Mouse (Mus musculus) liver, embryonic 12.5 days (tissue): ENCODE results near the gene Pla2g7. TPM values are rescaled to one million over a fixed set of nuclear protein-coding genes. Genes with fewer than 3 reads are reported as not detected.

Experiments used
- ATAC-seq: fragments of 200-750 bp; cut with Nextera tagmentation; 2 replicates; pipeline ENCODE4 v1.8.0; 2017; ENCODE audit warnings: moderate number of reproducible peaks, mild to moderate bottlenecking, moderate library complexity
- H3K27ac ChIP-seq: fragments of 300-500 bp; sonication (generic); 2 replicates; pipeline ENCODE4 v1.5.1; 2016; ENCODE audit warnings: mild to moderate bottlenecking
- H3K27me3 ChIP-seq: fragments of 300-500 bp; sonication (generic); replicated peaks from 2 replicates; pipeline ENCODE4 v1.6.1; 2016; ENCODE audit warnings: mild to moderate bottlenecking, moderate library complexity
- H3K36me3 ChIP-seq: fragments of 300-500 bp; sonication (generic); 2 replicates; pipeline ENCODE4 v1.6.1; 2016; ENCODE audit warnings: mild to moderate bottlenecking, moderate library complexity
- H3K4me1 ChIP-seq: fragments of 300-500 bp; sonication (generic); 2 replicates; pipeline ENCODE4 v1.6.1; 2016
- H3K4me2 ChIP-seq: fragments of 300-500 bp; sonication (generic); 2 replicates; pipeline ENCODE4 v1.6.1; 2016; ENCODE audit warnings: mild to moderate bottlenecking, moderate library complexity
- H3K4me3 ChIP-seq: fragments of 300-500 bp; sonication (generic); 2 replicates; pipeline ENCODE4 v1.5.1; 2016; ENCODE audit warnings: mild to moderate bottlenecking, moderate library complexity
- H3K9ac ChIP-seq: fragments of 300-500 bp; sonication (generic); 2 replicates; pipeline ENCODE4 v1.6.1; 2016; ENCODE audit warnings: mild to moderate bottlenecking, moderate library complexity
- H3K9me3 ChIP-seq: fragments of 300-500 bp; sonication (generic); replicated peaks from 2 replicates; pipeline ENCODE4 v1.6.1; 2016; ENCODE audit warnings: mild to moderate bottlenecking, moderate library complexity
- WGBS: fragments of 180-500 bp; shearing (Covaris S2); methylation state at CpG from one replicate; pipeline ENCODE4 v1.1.7; 2016; ENCODE audit not compliant: insufficient replicate concordance; 5-methylcytosine and 5-hydroxymethylcytosine counted together
- polyA plus RNA-seq: library from polyadenylated mRNA; unstranded; fragments of >200 nt; fragmentation: Nextera tagmentation; extraction: Ambion mirVana; gene quantifications from 2 replicates; pipeline ENCODE4 v1.2.1, GENCODE M21; 2016

The Pla2g7 gene
- polyA plus RNA-seq, 1 experiment from 2014 or later: 3.6 TPM

GRCm38 (mm10) chr17:43554516-43555403 is 13.1 kb upstream of the Pla2g7 start:
- Histone ChIP-seq H3K27me3 (no peaks in the 10 kb centered on the region), H3K9me3 (no peaks in the 10 kb centered on the region), H3K4me3 (no peak overlapping the region), H3K27ac (no peak overlapping the region), H3K4me1 (peaks cover 11% of the 10 kb centered on the region; the same call in 1 of the 2 replicates), H3K9ac (no peak overlapping the region), H3K4me2 (no peak overlapping the region), H3K36me3 (no peaks in the 10 kb centered on the region)
- no peak for ATAC-seq
- WGBS: 26% methylated on average over 12 of the region's 12 CpGs

GRCm38 (mm10) chr17:43557104-43557503 is 10.8 kb upstream of the Pla2g7 start:
- no peak for ATAC-seq
- H3K4me1 ChIP-seq: peaks cover 11% of the 10 kb centered on the region; the same call in 1 of the 2 replicates
- no peaks in the 10 kb centered on the region for H3K27me3 ChIP-seq
- H3K36me3 ChIP-seq: no peaks in the 10 kb centered on the region
- no peak overlapping the region for H3K4me2 ChIP-seq
- no peaks in the 10 kb centered on the region for H3K9me3 ChIP-seq
- H3K4me3 ChIP-seq: no peak overlapping the region
- 73% methylated on average over 4 of the region's 4 CpGs for WGBS
- H3K27ac ChIP-seq: no peak overlapping the region
- no peak overlapping the region for H3K9ac ChIP-seq

- Histone ChIP-seq H3K27me3 (no peaks in the 10 kb centered on the region), H3K9ac (no peak overlapping the region), H3K4me2 (no peak overlapping the region), H3K27ac (no peak overlapping the region), H3K4me3 (no peak overlapping the region), H3K4me1 (peaks cover 11% of the 10 kb centered on the region; the same call in 1 of the 2 replicates), H3K9me3 (no peaks in the 10 kb centered on the region), H3K36me3 (no peaks in the 10 kb centered on the region)
- WGBS: 59% methylated on average over 6 of the region's 6 CpGs
- no peak for ATAC-seq
Observed at GRCm38 (mm10) chr17:43557541-43558090, 10.3 kb upstream of the Pla2g7 start.

DNA sequence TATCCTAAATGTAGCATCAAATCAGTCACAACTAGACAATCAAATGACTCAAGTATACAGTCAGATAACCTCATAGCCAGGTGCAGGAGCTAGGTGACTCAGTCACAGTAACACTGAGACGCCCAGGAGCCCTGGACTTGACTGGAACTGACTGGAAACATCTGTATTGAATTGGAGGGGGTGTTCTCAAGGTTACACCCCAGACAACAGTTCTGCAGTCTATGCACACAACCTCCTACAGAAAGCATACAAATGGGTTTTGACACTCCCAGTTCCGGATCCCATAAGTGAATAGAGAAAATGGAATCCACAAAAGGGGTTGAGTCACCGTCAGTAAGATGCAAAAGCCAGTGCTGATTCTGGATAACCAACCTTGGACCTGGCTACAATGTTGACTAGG is 9.2 kb upstream of the Pla2g7 start:
- no peaks in the 10 kb centered on the region for H3K9me3 ChIP-seq
- no peak overlapping the region for H3K9ac ChIP-seq
- no peaks in the 10 kb centered on the region for H3K36me3 ChIP-seq
- no peaks in the 10 kb centered on the region for H3K27me3 ChIP-seq
- peaks cover 11% of the 10 kb centered on the region; the same call in 1 of the 2 replicates for H3K4me1 ChIP-seq
- WGBS: 62% methylated on average over 3 of the region's 3 CpGs
- no peak for ATAC-seq
- no peak overlapping the region for H3K4me3 ChIP-seq
- H3K4me2 ChIP-seq: no peak overlapping the region
- H3K27ac ChIP-seq: no peak overlapping the region

DNA sequence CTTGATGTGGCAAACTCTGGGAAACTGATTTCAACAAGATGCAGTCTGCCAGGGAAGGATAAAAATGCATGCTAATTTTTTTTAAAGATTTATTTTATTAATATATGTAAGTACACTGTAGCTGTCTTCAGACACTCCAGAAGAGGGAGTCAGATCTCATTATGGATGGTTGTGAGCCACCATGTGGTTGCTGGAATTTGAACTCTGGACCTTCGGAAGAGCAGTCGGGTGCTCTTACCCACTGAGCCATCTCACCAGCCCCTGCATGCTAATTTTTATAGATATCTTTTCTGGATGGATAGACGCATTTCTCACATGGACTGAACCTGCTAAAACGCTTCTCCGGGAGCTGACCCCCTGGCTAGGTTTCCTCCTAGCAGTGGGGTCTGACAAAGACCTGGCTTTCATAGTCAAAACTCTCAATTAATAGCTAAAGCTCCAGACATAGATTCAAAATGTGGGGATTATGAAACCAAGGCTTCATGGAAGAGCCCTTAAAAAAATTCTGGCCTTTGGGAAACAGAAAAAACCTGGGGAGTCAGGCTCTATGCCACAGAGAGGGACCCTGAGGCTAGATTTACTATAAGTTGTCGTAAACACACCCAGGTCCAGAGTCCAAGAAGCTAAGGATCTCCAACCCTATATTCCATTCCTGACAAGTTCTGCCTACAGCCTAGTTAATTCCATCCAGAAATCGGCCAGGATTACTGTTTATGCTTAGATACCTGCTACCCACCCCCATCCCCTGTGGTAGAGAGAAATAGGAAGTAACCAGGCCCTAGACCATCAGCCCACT is 4.5 kb upstream of the Pla2g7 start:
- no peak overlapping the region for H3K27ac ChIP-seq

GRCm38 (mm10) chr17:43567593-43567991 is 306 bp upstream of the Pla2g7 start:
- H3K36me3 ChIP-seq: no peaks in the 10 kb centered on the region
- 23% methylated on average over 12 of the region's 12 CpGs for WGBS
- 0 out of 2 replicates have a peak, but pooled peaks cover 13% of the 10 kb centered on the region for H3K27me3 ChIP-seq
- peaks cover 8% of the 10 kb centered on the region for H3K4me1 ChIP-seq
- no peaks in the 10 kb centered on the region for H3K9me3 ChIP-seq
- H3K9ac ChIP-seq: no peak overlapping the region
- H3K27ac ChIP-seq: no peak overlapping the region
- H3K4me3 ChIP-seq: peak overlapping the region; percentile 46
- H3K4me2 ChIP-seq: peak overlapping the region; percentile 67
- no peak for ATAC-seq

More for the DNA sequence above, 4.5 kb upstream of the Pla2g7 start:
- Histone ChIP-seq H3K4me3 (no peak overlapping the region), H3K27me3 (0 out of 2 replicates have a peak, but pooled peaks cover 10% of the 10 kb centered on the region), H3K9ac (no peak overlapping the region), H3K36me3 (no peaks in the 10 kb centered on the region), H3K4me2 (no peak overlapping the region), H3K9me3 (no peaks in the 10 kb centered on the region), H3K4me1 (peaks cover 3% of the 10 kb centered on the region; the same call in 1 of the 2 replicates)
- WGBS: 70% methylated on average over 7 of the region's 7 CpGs
- ATAC-seq: no peak

DNA sequence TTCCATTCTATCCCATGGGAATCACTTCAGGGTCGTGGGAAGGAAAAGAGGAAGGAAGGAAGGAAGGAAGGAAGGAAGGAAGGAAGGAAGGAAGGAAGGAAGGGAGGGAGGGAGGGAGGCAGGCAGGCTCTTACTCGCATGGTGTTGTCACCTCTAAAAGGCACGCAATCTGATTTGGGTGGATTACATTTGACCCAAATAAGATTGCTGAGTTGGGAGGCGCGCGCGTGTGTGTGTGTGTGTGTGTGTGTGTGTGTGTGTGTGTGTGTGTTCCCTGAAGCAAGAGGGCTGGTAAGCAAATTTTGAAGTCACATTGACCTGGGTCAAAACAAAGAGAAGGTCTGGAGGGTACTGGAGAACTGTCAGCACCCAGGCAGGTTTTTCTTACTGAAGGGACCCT is 1.4 kb downstream of the Pla2g7 start:
- peaks cover 8% of the 10 kb centered on the region for H3K4me1 ChIP-seq
- no peaks in the 10 kb centered on the region for H3K36me3 ChIP-seq
- H3K4me2 ChIP-seq: no peak overlapping the region
- no peak overlapping the region for H3K9ac ChIP-seq
- H3K27me3 ChIP-seq: 0 out of 2 replicates have a peak, but pooled peaks cover 13% of the 10 kb centered on the region
- H3K4me3 ChIP-seq: no peak overlapping the region
- H3K27ac ChIP-seq: no peak overlapping the region
- WGBS: 49% methylated on average over 7 of the region's 7 CpGs
- H3K9me3 ChIP-seq: no peaks in the 10 kb centered on the region
- ATAC-seq: no peak

GRCm38 (mm10) chr17:43573624-43574073 is 5.8 kb downstream of the Pla2g7 start:
- no peak overlapping the region for H3K4me2 ChIP-seq
- H3K27me3 ChIP-seq: 0 out of 2 replicates have a peak, but pooled peaks cover under 1% of the 10 kb centered on the region
- no peak for ATAC-seq
- peaks cover 2% of the 10 kb centered on the region for H3K4me1 ChIP-seq
- no peak overlapping the region for H3K9ac ChIP-seq
- H3K27ac ChIP-seq: no peak overlapping the region
- no peaks in the 10 kb centered on the region for H3K9me3 ChIP-seq
- H3K36me3 ChIP-seq: no peaks in the 10 kb centered on the region
- 26% methylated on average over 3 of the region's 3 CpGs for WGBS
- no peak overlapping the region for H3K4me3 ChIP-seq

GRCm38 (mm10) chr17:43580456-43580855 is 12.6 kb downstream of the Pla2g7 start:
- no peak overlapping the region for H3K4me2 ChIP-seq
- H3K27ac ChIP-seq: no peak overlapping the region
- WGBS: 52% methylated on average over 3 of the region's 3 CpGs
- peaks cover 6% of the 10 kb centered on the region; the same call in 1 of the 2 replicates for H3K4me1 ChIP-seq
- H3K27me3 ChIP-seq: no peaks in the 10 kb centered on the region
- H3K36me3 ChIP-seq: no peaks in the 10 kb centered on the region
- ATAC-seq: no peak
- H3K4me3 ChIP-seq: no peak overlapping the region
- H3K9ac ChIP-seq: no peak overlapping the region
- no peaks in the 10 kb centered on the region for H3K9me3 ChIP-seq

DNA sequence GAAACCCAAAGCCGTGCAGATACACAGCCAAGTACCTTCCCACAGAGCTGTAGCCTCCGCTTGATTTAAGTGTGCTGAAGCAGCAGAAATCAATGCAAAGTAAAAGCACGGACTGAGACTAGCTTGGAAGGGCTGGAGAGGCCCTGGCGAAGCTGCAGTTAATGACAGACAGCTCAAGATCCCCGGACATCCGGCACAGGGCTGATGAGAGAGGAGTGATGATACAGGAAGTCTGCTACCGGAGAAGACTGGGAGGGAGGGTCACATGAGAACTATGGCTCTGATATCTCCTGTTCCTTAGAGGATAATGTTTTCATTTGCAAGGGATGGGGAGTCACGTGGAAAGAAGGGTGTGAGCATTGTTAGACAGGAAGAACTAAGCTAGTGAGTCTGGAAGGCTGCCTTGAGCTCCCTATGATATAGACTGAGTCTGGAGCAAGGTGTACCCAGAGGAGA is 13.1 kb downstream of the Pla2g7 start:
- Histone ChIP-seq H3K9me3 (no peaks in the 10 kb centered on the region), H3K27me3 (no peaks in the 10 kb centered on the region), H3K9ac (no peak overlapping the region), H3K4me3 (no peak overlapping the region), H3K27ac (no peak overlapping the region; the same call in 1 of the 2 replicates), H3K4me1 (peaks cover 6% of the 10 kb centered on the region; the same call in 1 of the 2 replicates), H3K36me3 (no peaks in the 10 kb centered on the region), H3K4me2 (no peak overlapping the region)
- 33% methylated on average over 8 of the region's 8 CpGs for WGBS
- peak; percentile 44; the same call in 1 of the 2 replicates for ATAC-seq

DNA sequence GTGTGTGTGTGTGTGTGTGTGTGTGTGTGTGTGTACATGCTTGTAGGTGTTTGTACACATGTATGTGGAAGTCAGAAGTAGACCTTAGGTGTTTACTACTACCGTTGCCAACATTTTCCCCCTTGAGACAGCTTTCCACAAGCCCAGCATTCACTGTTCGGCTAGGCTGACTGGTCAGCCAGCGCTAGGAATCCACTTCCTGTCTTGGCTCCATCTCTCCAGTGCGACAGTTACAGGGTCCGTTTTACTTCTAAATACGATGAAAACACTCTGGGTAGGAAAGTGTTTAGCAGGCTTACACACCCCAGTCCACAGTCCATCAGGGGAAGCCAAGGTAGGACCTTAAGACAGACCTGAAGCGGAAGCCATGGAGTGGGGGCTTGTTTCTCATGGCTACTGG is 16.9 kb downstream of the Pla2g7 start:
- 59% methylated on average over 7 of the region's 7 CpGs for WGBS
- Histone ChIP-seq H3K9me3 (no peaks in the 10 kb centered on the region), H3K4me1 (peaks cover 6% of the 10 kb centered on the region; the same call in 1 of the 2 replicates), H3K36me3 (no peaks in the 10 kb centered on the region), H3K9ac (no peak overlapping the region), H3K4me3 (no peak overlapping the region), H3K4me2 (no peak overlapping the region), H3K27ac (no peak overlapping the region), H3K27me3 (no peaks in the 10 kb centered on the region)
- no peak for ATAC-seq
